Mouse (Mus musculus) thymus, adult 2 months (tissue): Measurements from ENCODE around the gene Sec61a1. TPM values are rescaled to one million over a fixed set of nuclear protein-coding genes. Genes with fewer than 3 reads are reported as not detected.
A peak's percentile ranks its signal among the peaks of the same experiment; 100 is the strongest.

Experiments
- DNase-seq: peaks from one replicate; pipeline ENCODE4 v3.0.0; 2021
- H3K27ac ChIP-seq: fragments of 200-500 bp; 2 replicates; pipeline ENCODE4 v1.5.1; 2012; ENCODE audit warnings: low read length, control low read depth; ENCODE audit not compliant: control insufficient read depth, insufficient read depth
- H3K27me3 ChIP-seq: fragments of 200-500 bp; 2 replicates; pipeline ENCODE4 v1.6.1; 2012; ENCODE audit warnings: mild to moderate bottlenecking, low read length, moderate library complexity, mixed read lengths; ENCODE audit not compliant: control insufficient read depth, insufficient read depth
- H3K36me3 ChIP-seq: fragments of 200-500 bp; 2 replicates; pipeline ENCODE4 v1.6.1; 2012; ENCODE audit warnings: mild to moderate bottlenecking, low read length, moderate library complexity; ENCODE audit not compliant: control insufficient read depth, insufficient read depth
- H3K4me1 ChIP-seq: fragments of 200-500 bp; replicated peaks from 2 replicates; pipeline ENCODE4 v1.6.1; 2012; ENCODE audit warnings: low read length; ENCODE audit not compliant: control insufficient read depth, insufficient read depth
- H3K4me3 ChIP-seq: fragments of 200-500 bp; 2 replicates; pipeline ENCODE4 v1.5.1; 2012; ENCODE audit warnings: mild to moderate bottlenecking, low read length, control low read depth, moderate library complexity; ENCODE audit not compliant: control insufficient read depth, insufficient read depth
- CTCF ChIP-seq: fragments of 200-500 bp; IDR thresholded peaks from 2 replicates; pipeline ENCODE4 v1.5.1; 2012; ENCODE audit warnings: mild to moderate bottlenecking, control low read depth, low read length, moderate library complexity, borderline replicate concordance; ENCODE audit not compliant: control insufficient read depth, poor library complexity, insufficient read depth; ENCODE audit errors: extremely low read depth
- POLR2A ChIP-seq: fragments of 200-500 bp; IDR thresholded peaks from 2 replicates; pipeline ENCODE4 v1.6.1; 2012; ENCODE audit warnings: mild to moderate bottlenecking, low read length, control low read depth, moderate library complexity; ENCODE audit not compliant: control insufficient read depth, poor library complexity, insufficient read depth; ENCODE audit errors: extremely low read depth
- WGBS: fragments of 180-500 bp; shearing (Covaris S2); methylation state at CpG from one replicate; pipeline ENCODE4 v1.1.7; 2018; 5-methylcytosine and 5-hydroxymethylcytosine counted together
- polyA plus RNA-seq: library from polyadenylated mRNA; depleted of rRNA; stranded (reverse); fragments of >200 nt; gene quantifications from 2 replicates; pipeline ENCODE4 v1.2.3, GENCODE M21; 2012; rRNA removed

Sec61a1 gene
- 287 and 301 TPM in 2 replicates for polyA plus RNA-seq

- Histone ChIP-seq H3K27ac (peak within 1 kb of the TSS; percentile 60), H3K4me3 (peak within 1 kb of the TSS; percentile 83), H3K4me1 (peaks cover 20% of the 10 kb centered on the region), H3K36me3 (peaks cover 10% of the 10 kb centered on the region), H3K27me3 (no peaks in the 10 kb centered on the region)
- WGBS = under 1% methylated on average over 80 of the region's 80 CpGs
- peak; percentile 95 for DNase-seq
- TF ChIP-seq POLR2A (peak; percentile 92), CTCF (peak; percentile 49; the same call in 1 of the 2 replicates)
Observed at GRCm38 (mm10) chr6:88518404-88519263, at the start of gene Sec61a1. Gene Sec61a1, minus strand, starts transcription at chr6:88518905.

- no peak for DNase-seq
- no peak for TF ChIP-seq POLR2A
- TF ChIP-seq CTCF = no peak
- H3K27ac ChIP-seq = no peak overlapping the region
- H3K36me3 ChIP-seq = no peaks in the 10 kb centered on the region
- 64% methylated on average over 7 of the region's 7 CpGs for WGBS
- no peaks in the 10 kb centered on the region for H3K27me3 ChIP-seq
- H3K4me1 ChIP-seq = no peaks in the 10 kb centered on the region
- H3K4me3 ChIP-seq = no peak overlapping the region
Observed at GRCm38 (mm10) chr6:88566676-88567075, 48.0 kb upstream of the Sec61a1 start.

- no peak for TF ChIP-seq CTCF
- TF ChIP-seq POLR2A = no peak
- H3K27ac ChIP-seq = no peak overlapping the region
- H3K4me1 ChIP-seq = no peaks in the 10 kb centered on the region
- no peak overlapping the region for H3K4me3 ChIP-seq
- no peaks in the 10 kb centered on the region for H3K27me3 ChIP-seq
- DNase-seq = no peak
- no peaks in the 10 kb centered on the region for H3K36me3 ChIP-seq
- 58% methylated on average over 6 of the region's 6 CpGs for WGBS
Observed at GRCm38 (mm10) chr6:88565033-88565432, 46.3 kb upstream of the Sec61a1 start.

GRCm38 (mm10) chr6:88560156-88560555 lies 41.5 kb upstream of the Sec61a1 start:
- TF ChIP-seq POLR2A = no peak
- no peak for TF ChIP-seq CTCF
- Histone ChIP-seq H3K4me1 (no peaks in the 10 kb centered on the region), H3K27ac (no peak overlapping the region), H3K36me3 (no peaks in the 10 kb centered on the region), H3K4me3 (no peak overlapping the region), H3K27me3 (no peaks in the 10 kb centered on the region)
- 92% methylated on average over 4 of the region's 4 CpGs for WGBS
- DNase-seq = no peak

GRCm38 (mm10) chr6:88559688-88560087 lies 41.0 kb upstream of the Sec61a1 start:
- DNase-seq = no peak
- Histone ChIP-seq H3K4me1 (no peaks in the 10 kb centered on the region), H3K4me3 (no peak overlapping the region), H3K27ac (no peak overlapping the region), H3K27me3 (no peaks in the 10 kb centered on the region), H3K36me3 (no peaks in the 10 kb centered on the region)
- WGBS = 88% methylated on average over 5 of the region's 5 CpGs
- TF ChIP-seq POLR2A (no peak), CTCF (no peak)

GRCm38 (mm10) chr6:88558076-88558475 lies 39.4 kb upstream of the Sec61a1 start:
- DNase-seq = no peak
- Histone ChIP-seq H3K36me3 (no peaks in the 10 kb centered on the region), H3K4me3 (no peak overlapping the region), H3K27ac (no peak overlapping the region), H3K27me3 (no peaks in the 10 kb centered on the region), H3K4me1 (no peaks in the 10 kb centered on the region)
- TF ChIP-seq CTCF (no peak), POLR2A (no peak)
- 84% methylated on average over 1 of the region's 1 CpGs for WGBS
